Mouse (Mus musculus) spleen, postnatal 4 days (tissue): ENCODE data around the gene Olfml1.

Experiments used
- DNase-seq, 2 experiments: peaks; one replicate each; pipeline ENCODE4 v3.0.0; 2022; ENCODE audit warnings: low spot score in 2 of 2

Olfml1 gene

DNA sequence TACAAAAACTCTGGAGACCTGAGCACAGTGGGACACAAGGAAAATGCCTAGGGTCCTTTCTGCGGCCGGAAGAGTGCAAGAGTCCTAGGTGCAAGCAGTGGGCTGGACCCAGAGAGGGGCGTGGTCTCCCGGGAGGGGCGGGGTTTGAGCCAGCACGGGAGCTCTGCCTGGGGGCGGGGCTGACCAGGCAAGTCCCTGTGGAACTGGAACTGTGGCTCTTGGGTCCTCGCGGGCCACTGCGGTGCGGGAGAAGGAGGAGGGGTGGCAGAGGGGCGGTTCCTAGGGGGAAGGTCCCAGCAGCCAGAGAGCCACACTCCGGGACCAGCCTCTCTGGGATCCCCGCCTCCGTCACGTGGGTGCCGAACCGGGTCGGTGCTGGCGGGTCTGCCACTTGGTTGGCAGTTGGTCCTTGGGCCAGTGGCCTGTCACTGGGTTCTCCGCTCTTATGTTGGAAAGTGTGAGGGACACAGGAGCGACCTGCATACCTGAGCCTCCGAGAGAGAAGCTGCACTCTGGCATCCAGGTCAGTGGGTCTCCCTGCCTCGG, 27.7 kb downstream of the Olfml1 start, which contains the start of gene Ppfibp2:
Gene Ppfibp2 (plus strand): TSS at position 351 of the 546 bp plus-strand sequence.
- DNase-seq: peak; percentile 93 to 95

DNA sequence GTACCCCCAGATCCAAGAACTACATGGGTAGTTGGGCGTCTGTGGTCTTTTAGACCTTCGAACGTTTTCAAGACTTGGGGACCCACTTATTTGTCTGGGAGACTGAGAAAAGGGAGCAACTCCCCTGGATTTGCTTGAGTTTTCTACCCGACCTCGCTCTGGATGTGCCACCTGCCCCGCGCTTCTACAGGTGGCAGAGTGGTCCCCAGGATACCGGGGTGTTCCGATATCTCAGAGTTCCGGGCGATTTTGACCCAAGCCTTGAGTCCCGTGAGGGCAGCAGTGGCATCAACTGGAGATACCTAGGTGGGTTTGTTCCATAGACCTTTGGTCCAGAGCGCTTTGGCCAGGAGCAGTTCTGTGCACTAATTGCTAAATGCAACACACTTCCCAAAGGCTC, 28.2 kb downstream of the Olfml1 start:
- no peak for DNase-seq

DNA sequence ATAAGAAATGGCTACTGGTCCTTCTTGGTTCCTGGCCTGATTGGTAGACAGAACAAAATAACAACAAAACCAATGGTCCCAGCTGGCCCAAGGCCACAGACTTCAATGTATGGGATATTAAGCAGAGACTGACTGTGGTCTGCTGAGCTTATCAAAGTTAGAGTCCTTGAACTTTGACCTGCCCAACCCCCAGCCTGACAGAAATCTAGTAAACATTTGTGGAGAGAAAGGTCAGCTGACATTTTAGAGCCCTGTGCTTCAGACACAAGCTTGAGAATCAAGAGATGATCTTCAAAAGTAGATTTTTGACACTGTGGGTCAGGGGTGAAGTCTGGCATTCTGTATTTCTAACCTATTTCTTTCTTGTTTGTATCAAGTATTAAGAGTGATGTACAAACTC, 29.5 kb downstream of the Olfml1 start:
- no peak for DNase-seq

DNA sequence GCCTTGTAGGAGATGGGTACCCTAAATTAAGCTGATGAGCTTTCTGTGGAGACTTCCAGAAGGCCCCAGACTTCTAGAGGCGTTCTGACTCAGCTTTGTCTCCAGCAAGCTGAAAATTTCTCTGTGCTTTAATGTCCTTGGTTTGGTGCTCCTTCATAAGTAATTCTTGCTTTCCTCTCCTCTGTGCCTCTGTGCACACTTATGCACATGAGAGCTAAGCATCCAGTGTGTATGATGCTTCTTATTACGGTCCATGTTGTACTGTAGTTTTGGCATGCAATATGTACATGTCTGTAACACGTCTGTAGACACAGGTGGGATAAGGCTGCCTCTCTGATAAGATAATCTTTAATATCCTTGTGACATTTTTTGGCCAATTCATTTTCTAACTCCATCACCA, 30.7 kb downstream of the Olfml1 start:
- no peak for DNase-seq

DNA sequence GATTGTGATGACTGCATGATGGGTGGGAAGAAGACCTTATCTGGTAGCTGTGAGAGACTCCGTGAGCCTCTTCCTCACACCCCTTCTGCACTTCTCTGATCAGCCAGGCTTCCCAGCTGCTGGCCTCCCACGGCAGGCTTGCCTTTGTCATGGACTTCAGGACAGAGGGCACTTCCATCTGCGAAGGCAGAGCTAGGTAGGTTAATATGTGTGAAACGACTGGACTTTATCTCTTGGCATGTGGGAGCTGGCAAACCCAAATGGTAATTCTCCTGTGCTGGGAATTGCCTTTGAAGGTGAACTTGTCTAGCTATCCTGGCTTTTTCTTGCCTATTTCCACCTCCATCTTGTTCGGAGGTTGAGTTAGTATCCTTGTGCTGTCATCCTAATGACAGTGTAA, 33.4 kb downstream of the Olfml1 start:
- no peak for DNase-seq

DNA sequence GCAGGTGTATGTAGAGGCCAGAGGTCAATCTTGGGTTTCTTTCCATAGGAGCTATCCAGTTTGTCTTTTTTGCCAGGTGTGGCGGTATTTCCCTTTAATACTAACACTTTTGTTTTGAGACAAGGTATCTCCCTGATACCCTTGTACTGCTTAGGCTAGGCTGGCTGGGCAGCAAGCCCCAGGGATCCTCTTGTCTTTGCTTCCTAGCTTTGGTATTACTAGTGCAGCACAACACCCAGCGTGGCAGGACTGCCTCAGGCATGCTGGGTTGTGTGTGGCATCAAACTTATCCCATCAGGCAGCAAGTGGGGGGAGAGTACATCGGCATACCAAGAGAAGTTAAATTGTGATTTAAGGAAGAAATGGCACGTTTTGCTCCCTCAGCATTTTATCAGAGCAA, 35.3 kb downstream of the Olfml1 start:
- DNase-seq: no peak

DNA sequence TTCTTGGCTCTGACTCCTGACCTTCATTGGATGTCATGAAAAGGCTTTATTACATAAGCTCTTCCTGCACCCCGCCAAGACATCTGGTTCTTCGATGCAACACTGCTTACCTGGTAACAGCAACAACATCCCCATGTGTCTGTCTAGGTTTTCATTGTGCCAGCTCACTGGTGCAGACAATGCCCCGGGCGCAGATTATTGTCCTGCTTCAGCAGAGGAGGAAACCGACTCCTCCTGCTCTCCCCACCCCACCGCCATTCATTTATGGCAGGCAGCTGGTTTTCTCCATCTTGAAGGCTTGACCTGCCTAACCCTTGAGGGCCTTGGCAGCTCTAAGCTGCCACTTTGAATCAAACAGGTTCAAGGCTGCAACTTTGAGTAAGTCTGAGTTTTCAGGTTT, 35.7 kb downstream of the Olfml1 start:
- no peak for DNase-seq

DNA sequence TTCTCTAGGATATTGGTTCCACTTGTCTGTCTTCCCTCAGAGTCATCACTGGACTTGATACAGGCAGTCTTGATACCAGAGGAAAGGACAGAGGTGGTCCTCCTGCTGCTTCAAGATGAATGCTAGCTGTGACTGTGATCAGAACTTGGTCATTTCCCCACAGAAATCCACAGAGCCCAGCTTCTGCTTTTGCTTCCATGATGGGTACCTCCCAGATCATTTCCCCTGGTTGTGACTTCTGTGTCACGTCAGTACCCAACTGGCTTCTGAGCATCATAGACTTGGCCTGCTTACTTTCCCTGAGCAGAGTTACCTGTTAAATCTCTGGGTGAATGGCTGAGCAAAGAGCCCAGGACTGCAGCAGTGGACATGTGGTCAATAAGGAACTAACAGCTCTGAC, 40.5 kb downstream of the Olfml1 start:
- no peak for DNase-seq

DNA sequence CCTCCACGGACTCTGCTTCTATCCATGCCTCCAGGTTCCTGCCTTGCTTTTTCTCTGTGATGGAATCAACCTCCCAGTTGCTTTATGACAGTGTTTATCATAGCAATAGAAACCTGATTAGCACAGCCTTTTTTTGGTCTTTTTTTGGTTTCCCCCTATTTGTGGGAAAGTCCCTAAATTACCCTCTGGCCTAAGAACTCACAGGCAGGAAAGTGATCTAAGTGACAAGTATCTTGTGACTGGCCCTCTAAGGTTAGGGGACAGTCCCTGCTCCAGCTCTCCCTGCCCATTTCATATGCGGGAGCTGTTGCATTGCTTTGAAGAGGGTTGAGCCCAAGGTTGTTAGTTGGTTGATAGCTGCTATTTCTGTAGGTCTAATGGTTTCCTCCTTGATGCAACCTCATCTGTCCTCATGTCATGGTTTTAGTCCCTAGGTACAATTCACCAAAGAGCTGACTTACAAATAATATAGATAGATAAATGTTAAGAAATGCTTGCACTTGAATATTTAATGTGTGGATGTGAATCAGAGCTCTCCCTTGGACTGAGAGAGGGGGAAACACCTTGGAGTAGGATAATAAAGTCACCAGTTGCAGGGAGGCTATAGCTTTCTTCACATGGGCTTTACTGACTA, 42.5 kb downstream of the Olfml1 start:
- no peak for DNase-seq

DNA sequence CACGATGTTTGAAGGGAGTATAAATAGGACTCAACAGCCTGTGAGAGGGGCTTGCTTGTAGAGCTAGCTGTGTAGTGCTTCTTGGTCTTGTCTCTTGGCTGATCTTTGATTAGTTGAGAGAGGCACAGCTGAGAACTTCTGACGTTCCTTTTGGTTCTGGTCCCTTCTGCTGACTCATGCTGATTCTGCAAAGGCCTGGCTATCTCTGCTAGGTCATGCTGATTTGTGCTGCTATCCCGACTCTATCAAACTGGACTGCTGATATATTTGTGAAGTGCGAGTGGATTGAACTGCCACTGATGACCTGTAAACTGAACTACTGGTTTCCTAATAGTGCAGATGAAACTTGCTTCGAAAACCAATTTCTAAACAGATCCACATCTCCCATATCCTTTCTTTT, 43.6 kb downstream of the Olfml1 start:
- no peak for DNase-seq

DNA sequence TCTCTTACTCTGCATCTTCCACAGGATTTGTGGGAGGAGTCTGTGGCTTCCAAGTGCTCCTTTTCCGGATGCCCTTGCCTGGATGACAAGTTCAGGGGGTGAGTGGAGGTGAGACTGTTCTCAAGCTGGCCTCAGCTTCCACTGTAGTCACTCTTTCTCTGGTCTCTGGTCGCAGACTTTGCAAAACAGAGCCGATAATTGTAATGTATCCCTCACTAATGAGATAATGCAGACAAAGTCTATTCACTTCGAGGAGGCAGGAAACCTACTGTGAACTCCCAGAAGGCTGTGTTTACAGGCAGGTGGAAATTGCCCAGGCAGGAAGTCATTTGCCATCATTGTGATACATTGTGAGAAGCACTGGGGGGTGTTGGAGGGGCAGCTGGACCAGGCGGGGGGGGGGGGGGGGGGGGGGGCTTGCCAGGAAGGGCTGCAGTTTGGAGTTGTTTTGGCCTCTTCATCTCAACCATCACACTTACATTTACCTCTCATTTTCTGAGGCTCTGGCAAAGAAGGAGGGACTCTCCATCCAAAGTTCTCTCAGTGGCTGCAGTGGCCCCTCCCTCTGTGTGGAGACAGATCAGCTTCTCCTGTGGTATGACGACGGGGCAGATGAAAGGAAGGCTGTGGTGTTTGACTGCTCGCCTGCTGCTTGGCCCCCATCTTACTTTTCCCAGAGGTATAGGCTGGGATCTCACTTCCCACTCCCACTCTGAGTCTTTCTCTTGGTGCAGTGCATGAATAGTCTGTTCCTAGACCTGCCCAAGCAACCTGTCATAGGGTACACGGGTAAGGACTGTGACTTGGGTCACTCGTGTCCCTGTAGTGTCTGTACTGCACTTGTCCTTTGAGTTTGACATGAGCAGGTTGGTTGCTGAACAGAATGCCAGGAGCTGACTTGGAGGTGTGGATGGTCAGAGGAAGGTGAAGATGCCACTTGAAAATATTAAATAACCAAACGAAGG, 51.1 kb downstream of the Olfml1 start:
- no peak for DNase-seq

DNA sequence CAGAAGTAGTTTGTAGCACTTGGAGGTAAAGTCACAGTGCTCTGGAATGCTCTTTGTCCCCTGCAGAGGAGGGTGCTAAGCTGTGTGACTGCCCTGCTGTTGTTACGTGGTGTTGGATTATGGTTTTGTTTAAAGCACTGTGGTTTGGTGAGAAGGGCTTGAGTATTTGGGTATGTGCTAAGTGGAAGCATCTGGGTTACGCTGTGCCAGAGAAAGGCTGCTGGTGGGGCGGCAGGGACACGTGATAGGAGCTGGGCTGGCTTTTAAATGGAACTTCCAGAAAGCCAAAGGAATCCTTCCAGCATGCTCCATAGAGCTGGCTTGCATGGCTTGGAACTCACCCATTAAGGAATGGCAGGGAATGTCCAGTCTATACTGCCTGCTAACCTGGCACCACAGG, 52.0 kb downstream of the Olfml1 start:
- no peak for DNase-seq

DNA sequence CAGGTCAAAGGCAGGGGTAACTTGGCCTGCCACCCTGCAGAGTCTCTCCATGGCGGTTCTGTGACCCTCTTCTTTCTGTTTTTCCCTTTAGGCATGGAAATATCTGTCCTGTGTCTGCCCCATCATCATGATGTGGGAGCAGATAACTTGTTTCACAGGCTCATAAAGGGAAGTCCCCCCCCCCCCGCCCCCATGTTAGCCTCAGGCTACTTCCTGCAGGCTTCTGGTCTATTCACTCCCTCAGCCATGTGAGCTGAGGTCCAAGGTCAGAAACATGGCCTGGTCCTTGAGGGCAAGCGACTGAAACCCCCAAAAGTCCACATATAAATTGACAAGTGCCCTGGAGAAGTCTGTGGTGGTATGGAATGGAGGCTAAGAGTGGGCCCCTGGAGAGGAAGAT, 52.9 kb downstream of the Olfml1 start:
- DNase-seq: no peak

DNA sequence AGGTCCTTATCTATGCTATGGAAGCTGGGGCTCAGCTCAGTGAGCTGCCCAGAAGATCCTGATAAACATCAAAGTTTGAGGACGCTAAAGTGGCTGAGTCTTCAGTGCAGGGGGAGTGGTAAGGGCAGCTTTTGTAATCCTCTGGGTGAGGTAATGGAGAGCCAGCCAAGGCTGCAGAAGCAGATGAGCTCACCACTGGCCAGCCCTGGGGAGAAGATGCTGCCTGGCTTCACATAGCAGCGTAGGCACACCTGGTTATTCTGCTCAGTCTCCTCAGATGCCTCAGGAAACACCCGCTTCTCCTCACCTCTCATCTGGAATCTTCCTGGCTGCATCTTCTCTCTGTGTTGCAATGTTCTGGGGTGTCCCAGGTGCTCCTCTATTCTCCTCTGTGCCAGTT, 57.2 kb downstream of the Olfml1 start:
- DNase-seq: no peak

DNA sequence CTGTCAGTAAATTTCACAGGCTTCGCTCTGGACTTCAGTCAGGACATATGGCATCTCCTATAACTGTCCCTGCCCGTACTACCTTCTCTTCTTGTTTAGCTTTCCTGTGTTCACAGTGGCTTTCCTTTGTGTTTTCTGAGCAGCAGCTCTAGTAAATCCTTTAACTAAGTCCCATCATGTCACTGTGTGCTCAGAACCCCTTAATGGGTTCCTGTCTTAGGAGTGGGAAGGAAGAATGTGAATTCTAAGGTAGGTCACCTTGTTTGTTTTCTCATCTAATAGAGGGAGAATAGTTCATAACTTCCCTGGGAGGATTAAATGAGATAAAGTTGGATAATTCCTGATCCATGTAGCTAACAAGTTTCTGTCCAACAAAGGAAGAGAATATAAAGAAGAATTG, 57.8 kb downstream of the Olfml1 start, which contains the start of gene 5330417H12Rik:
Gene 5330417H12Rik (minus strand): TSS at position 101 of the 400 bp plus-strand sequence.
- no peak for DNase-seq

DNA sequence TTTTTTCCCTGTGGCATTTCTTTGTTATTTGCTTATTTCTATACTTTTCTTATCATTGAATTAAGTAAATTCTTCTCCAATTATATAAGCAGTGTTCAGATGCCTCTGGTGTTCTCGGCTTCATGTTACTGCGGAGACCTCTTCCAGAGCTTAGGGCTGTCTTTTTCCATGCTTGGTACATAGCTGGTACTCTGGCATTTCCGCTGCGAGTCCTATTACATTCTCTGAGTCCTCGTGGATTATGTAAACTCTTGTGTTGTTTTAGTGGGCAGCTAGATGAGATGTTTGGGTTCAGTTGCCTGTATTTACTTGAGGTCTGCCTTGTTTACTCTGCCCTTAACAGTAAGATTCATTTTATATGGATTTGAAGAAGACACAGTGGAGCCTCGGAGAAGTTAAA, 58.5 kb downstream of the Olfml1 start:
- no peak for DNase-seq

DNA sequence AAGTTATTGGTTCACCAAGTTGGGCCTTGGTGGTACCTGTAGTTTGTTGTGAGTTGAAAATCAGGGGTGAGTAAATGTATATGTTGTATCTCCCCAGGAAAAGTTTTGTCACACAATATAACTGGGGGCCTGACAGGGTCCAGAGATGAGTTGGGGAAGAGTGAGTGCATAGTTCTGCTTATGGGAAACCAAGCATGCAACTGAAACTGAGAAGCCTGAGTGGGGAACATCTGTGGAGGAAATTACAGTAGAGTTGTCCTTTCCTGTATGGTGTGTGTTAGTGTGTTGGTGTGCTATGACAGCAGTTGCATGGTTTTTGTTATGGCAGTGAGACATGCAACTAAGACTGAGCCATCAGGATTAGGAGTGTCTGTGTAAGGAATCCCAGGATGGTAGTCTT, 61.1 kb downstream of the Olfml1 start:
- DNase-seq: no peak

DNA sequence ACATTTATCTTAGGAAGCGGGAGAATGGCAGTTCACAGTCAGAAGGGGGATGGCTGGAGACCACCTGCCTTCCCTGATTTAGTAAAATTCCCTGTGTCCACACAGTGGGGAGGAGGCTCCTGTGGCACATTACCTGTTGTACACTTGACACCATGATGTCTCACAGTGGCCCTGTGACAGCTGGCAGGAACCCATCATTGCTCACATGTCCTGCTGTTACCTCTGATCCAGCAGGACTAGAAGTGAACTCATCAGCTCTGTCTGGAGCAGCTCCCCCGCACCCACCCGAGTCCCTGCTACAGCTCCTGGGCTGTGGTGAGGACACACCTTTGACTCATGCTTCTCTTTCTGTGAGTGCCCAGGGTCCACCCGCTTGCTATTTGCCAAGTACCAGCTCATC, 66.0 kb downstream of the Olfml1 start:
- no peak for DNase-seq

DNA sequence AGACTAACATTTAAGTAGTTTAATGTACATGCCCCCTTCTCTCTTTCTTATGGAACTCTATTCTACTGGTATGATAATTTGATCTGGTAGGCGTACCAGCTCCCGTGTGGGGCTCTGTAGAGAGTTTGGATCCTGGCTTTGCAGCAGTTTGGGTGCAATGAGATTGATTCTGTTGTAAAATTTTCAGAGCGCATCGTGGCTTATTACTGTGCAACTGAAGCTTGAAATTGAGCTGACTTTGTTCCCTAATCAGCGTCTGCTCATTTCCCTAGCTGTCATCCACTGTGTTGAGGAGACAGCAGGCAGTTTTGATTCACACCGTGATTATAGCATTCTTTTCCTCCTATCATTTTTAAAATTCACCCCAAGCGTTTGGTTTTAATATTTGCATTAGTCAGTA, 70.2 kb downstream of the Olfml1 start:
- no peak for DNase-seq

DNA sequence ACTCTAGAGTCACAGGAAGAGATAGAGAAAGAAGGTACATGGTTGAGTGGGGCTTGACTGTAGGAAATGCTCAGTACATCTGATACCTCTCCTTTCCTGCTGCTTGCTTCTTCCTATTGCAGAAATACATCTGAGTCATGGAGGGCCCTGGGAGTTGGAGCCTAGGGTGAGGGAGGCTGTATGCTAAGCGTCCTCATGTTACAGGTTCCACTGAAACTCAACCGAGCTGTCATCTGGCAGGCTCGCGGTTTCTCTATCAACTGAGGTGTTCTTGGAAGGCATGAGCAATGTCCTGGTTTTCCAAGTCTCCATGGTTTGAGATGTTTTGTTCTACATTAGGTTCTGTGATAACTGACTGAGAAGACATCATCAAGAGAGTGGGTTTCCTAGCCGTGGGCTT, 70.8 kb downstream of the Olfml1 start:
- no peak for DNase-seq
